Mouse (Mus musculus): Measurements from ENCODE around the gene Oser1. TPM values are rescaled to one million over a fixed set of nuclear protein-coding genes. Genes with fewer than 3 reads are reported as not detected.
A peak's percentile ranks its signal among the peaks of the same experiment; 100 is the strongest.

The Oser1 gene
- total and polyA plus RNA-seq, 3 experiments, result 43.8 to 53.9 TPM; not detected in 1

GRCm38 (mm10) chr2:163472466-163472851 lies 48.0 kb upstream of the Oser1 start, which contains the start of gene Fitm2 (continued):
- no peak for TF ChIP-seq ZMIZ1 (IDR thresholded peaks at IDR 0.05; ENCODE audit: low read depth, low read length)
- TF ChIP-seq HCFC1 (IDR thresholded peaks at IDR 0.05; ENCODE audit: low read depth, low read length), result peak; percentile 89
- no peak for TF ChIP-seq JUND (IDR thresholded peaks at IDR 0.05; ENCODE audit: low read depth, low read length)
- no peak; the same call in 1 of the 2 replicates for TF ChIP-seq KAT2A (conservative IDR thresholded peaks at IDR 0.05; ENCODE audit: low read depth, low read length)
- peak; percentile 8; the same call in 1 of the 2 replicates for TF ChIP-seq ETS1 (IDR thresholded peaks at IDR 0.05; ENCODE audit: low read depth, low read length)
- peak; percentile 64 to 88; a peak in 3 of 4 replicates for TF ChIP-seq POLR2A (IDR thresholded peaks at IDR 0.05; ENCODE audit: control insufficient read depth in 1 of 2, insufficient read depth in 1 of 2, low read depth in 1 of 2, low read length in 2 of 2, poor library complexity in 1 of 2)
- TF ChIP-seq SIN3A (IDR thresholded peaks at IDR 0.05; ENCODE audit: low read length), result peak; percentile 93
- TF ChIP-seq RCOR1 (IDR thresholded peaks at IDR 0.05; ENCODE audit: low read depth, low read length), result peak; percentile 33; the same call in 1 of the 2 replicates
- TF ChIP-seq GABPA (IDR thresholded peaks at IDR 0.05; ENCODE audit: low read depth, low read length), result no peak
- TF ChIP-seq MAX (IDR thresholded peaks at IDR 0.05; ENCODE audit: low read length), result peak; percentile 86
- peak; percentile 82 to 99 (median 86) for TF ChIP-seq CTCF (IDR thresholded peaks at IDR 0.05 in 2 of 3, conservative IDR thresholded peaks at IDR 0.05 in 1 of 3; ENCODE audit: control insufficient read depth in 1 of 3, insufficient read depth in 1 of 3, low read depth in 2 of 3, low read length in 3 of 3, poor library complexity in 1 of 3, severe bottlenecking in 1 of 3)

GRCm38 (mm10) chr2:163471710-163472465 lies 47.4 kb upstream of the Oser1 start:
- DNase-seq (ENCODE audit: low read depth, low spot score), result no peak
- no peak for TF ChIP-seq MAFK (IDR thresholded peaks at IDR 0.05; ENCODE audit: borderline replicate concordance, low read depth, low read length)
- TF ChIP-seq ZKSCAN1 (IDR thresholded peaks at IDR 0.05; ENCODE audit: low read depth, low read length), result no peak
- no peak for TF ChIP-seq MYB (IDR thresholded peaks at IDR 0.05; ENCODE audit: low read depth, low read length)
- TF ChIP-seq ELF1 (IDR thresholded peaks at IDR 0.05; ENCODE audit: low read depth, low read length), result no peak
- TF ChIP-seq E2F4 (IDR thresholded peaks at IDR 0.05; ENCODE audit: borderline replicate concordance, low read depth, low read length), result 0 out of 2 replicates have a peak, but pooled peaks have one; percentile 33
- TF ChIP-seq GATA1 (IDR thresholded peaks at IDR 0.05; ENCODE audit: low read depth, low read length), result no peak
- TF ChIP-seq USF1 (IDR thresholded peaks at IDR 0.05; ENCODE audit: low read depth, low read length), result no peak
- TF ChIP-seq TBP (IDR thresholded peaks at IDR 0.05; ENCODE audit: low read depth, low read length), result 0 out of 2 replicates have a peak, but pooled peaks have one; percentile 4
- no peak for TF ChIP-seq GABPA (IDR thresholded peaks at IDR 0.05; ENCODE audit: low read depth, low read length)
- peaks cover 0 to 7% of the 10 kb centered on the region in 2 experiments; a peak in 2 of 4 replicates for H3K4me1 ChIP-seq (ENCODE audit: control insufficient read depth in 1 of 2, insufficient read depth in 2 of 2, low read length in 2 of 2)
- H3K9ac ChIP-seq (ENCODE audit: control insufficient read depth, low read depth, low read length, poor library complexity, severe bottlenecking), result peak overlapping the region; percentile 83
- H3K9me3 ChIP-seq (replicated peaks; ENCODE audit: insufficient read depth, low read length), result no peaks in the 10 kb centered on the region
- peaks cover 4% of the 10 kb centered on the region for H3K79me2 ChIP-seq (ENCODE audit: control insufficient read depth, insufficient read depth, low read length, poor library complexity)
- peaks cover 0 to 2% of the 10 kb centered on the region in 2 experiments; a peak in 1 of 4 replicates for H3K27me3 ChIP-seq (ENCODE audit: control insufficient read depth in 1 of 2, insufficient read depth in 2 of 2, low read length in 2 of 2)
- peak overlapping the region; percentile 80 to 81 for H3K4me3 ChIP-seq (ENCODE audit: control insufficient read depth in 1 of 2, insufficient read depth in 1 of 2, low read depth in 2 of 2, low read length in 2 of 2)
- peak overlapping the region; percentile 34 for H3K27ac ChIP-seq (ENCODE audit: control insufficient read depth, low read depth, low read length)
- H3K36me3 ChIP-seq (ENCODE audit: control insufficient read depth in 1 of 2, insufficient read depth in 2 of 2, low read length in 2 of 2), result peaks cover 0 to 5% of the 10 kb centered on the region in 2 experiments; a peak in 1 of 4 replicates

Measured in MEL (cell line).